Mouse (Mus musculus) heart, embryonic 14.5 days (tissue): ENCODE measurements around the gene Eif2s2. TPM values are rescaled to one million over a fixed set of nuclear protein-coding genes. Genes with fewer than 3 reads are reported as not detected.

ENCODE experiments used
- ATAC-seq: fragments of 200-750 bp; cut with Nextera tagmentation; 2 replicates; pipeline ENCODE4 v1.8.0; 2017; ENCODE audit warnings: low read depth, moderate TSS enrichment; ENCODE audit not compliant: insufficient number of reproducible peaks, insufficient read depth, low FRiP score
- H3K27ac ChIP-seq, 2 experiments: fragments of 200-500 bp in 1 of 2; fragments of 300-500 bp in 1 of 2; sonication (generic) in 1 of 2; replicated peaks in 1 of 2; 2 replicates each; pipeline ENCODE4 v1.5.1; 2012 to 2014; ENCODE audit warnings: low read depth in 2 of 2, low read length in 2 of 2, control low read depth in 1 of 2, mild to moderate bottlenecking in 1 of 2, mixed read lengths in 1 of 2; ENCODE audit not compliant: control insufficient read depth in 1 of 2, insufficient read depth in 1 of 2
- H3K27me3 ChIP-seq: fragments of 300-500 bp; sonication (generic); 2 replicates; pipeline ENCODE4 v1.6.1; 2014; ENCODE audit warnings: mild to moderate bottlenecking, low read length, control low read depth; ENCODE audit not compliant: control insufficient read depth, insufficient read depth
- H3K36me3 ChIP-seq: fragments of 300-500 bp; sonication (generic); 2 replicates; pipeline ENCODE4 v1.6.1; 2014; ENCODE audit warnings: mild to moderate bottlenecking, control low read depth, low read length, mixed read lengths; ENCODE audit not compliant: control insufficient read depth, insufficient read depth
- H3K4me1 ChIP-seq, 2 experiments: fragments of 200-500 bp in 1 of 2; fragments of 300-500 bp in 1 of 2; sonication (generic) in 1 of 2; 2 replicates each; pipeline ENCODE4 v1.6.1; 2012 to 2014; ENCODE audit warnings: low read length in 2 of 2, control low read depth in 1 of 2, mixed read lengths in 1 of 2; ENCODE audit not compliant: control insufficient read depth in 2 of 2, insufficient read depth in 2 of 2
- H3K4me2 ChIP-seq: fragments of 300-500 bp; sonication (generic); 2 replicates; pipeline ENCODE4 v1.6.1; 2014; ENCODE audit warnings: mild to moderate bottlenecking, low read length
- H3K4me3 ChIP-seq, 2 experiments: fragments of 200-500 bp in 1 of 2; fragments of 300-500 bp in 1 of 2; sonication (generic) in 1 of 2; 2 replicates each; pipeline ENCODE4 v1.5.1; 2012 to 2014; ENCODE audit warnings: low read length in 2 of 2, mild to moderate bottlenecking in 2 of 2, control low read depth in 1 of 2, low read depth in 1 of 2, moderate library complexity in 1 of 2; ENCODE audit not compliant: control insufficient read depth in 1 of 2, insufficient read depth in 1 of 2
- H3K9ac ChIP-seq: fragments of 300-500 bp; sonication (generic); 2 replicates; pipeline ENCODE4 v1.6.1; 2014; ENCODE audit warnings: mild to moderate bottlenecking, low read length
- H3K9me3 ChIP-seq: fragments of 300-500 bp; sonication (generic); 2 replicates; pipeline ENCODE4 v1.6.1; 2016; ENCODE audit warnings: low read length, control low read depth; ENCODE audit not compliant: control insufficient read depth
- WGBS: fragments of 180-500 bp; shearing (Covaris S2); extraction: QIAGEN DNeasy Blood & Tissue Kit; methylation state at CpG from one replicate; pipeline ENCODE4 v1.1.7; 2014; 5-methylcytosine and 5-hydroxymethylcytosine counted together
- polyA plus RNA-seq: library from polyadenylated mRNA; unstranded; fragments of >200 nt; fragmentation: Nextera tagmentation; extraction: Ambion mirVana; gene quantifications from 2 replicates; pipeline ENCODE4 v1.2.1, GENCODE M21; 2014

Gene Eif2s2
- polyA plus RNA-seq, 1 experiment from 2014 or later, result 72.8 TPM

DNA sequence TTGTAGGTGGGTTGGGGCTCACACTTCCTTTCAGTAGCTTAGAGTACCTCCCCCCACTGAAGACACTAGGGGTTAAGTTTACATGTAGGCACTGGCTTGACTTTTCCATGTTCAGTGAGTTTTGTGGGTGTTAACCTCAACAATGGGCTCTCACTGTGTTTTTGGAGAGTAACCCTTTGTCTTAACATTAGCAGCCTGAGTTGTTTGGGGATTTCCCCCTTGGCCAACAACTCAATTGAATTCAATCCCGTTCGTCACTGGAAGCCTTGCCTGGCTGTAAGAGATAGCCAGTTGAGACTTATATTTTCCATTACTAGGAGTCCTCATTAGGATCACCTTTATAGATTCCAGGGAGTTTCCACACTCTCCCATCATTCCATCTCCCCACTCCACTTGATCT is 56.2 kb downstream of the Eif2s2 start:
- WGBS, result 76% methylated on average over 2 of the region's 2 CpGs
- H3K27me3 ChIP-seq, result no peaks in the 10 kb centered on the region
- H3K4me3 ChIP-seq, result no peak overlapping the region
- no peak overlapping the region for H3K9ac ChIP-seq
- no peak overlapping the region for H3K4me2 ChIP-seq
- no peak for ATAC-seq
- H3K4me1 ChIP-seq, result peaks cover 2 to 12% of the 10 kb centered on the region in 2 experiments; a peak in 2 of 4 replicates
- no peaks in the 10 kb centered on the region for H3K36me3 ChIP-seq
- no peak overlapping the region for H3K27ac ChIP-seq
- H3K9me3 ChIP-seq, result peaks cover 13% of the 10 kb centered on the region; the same call in 1 of the 2 replicates

DNA sequence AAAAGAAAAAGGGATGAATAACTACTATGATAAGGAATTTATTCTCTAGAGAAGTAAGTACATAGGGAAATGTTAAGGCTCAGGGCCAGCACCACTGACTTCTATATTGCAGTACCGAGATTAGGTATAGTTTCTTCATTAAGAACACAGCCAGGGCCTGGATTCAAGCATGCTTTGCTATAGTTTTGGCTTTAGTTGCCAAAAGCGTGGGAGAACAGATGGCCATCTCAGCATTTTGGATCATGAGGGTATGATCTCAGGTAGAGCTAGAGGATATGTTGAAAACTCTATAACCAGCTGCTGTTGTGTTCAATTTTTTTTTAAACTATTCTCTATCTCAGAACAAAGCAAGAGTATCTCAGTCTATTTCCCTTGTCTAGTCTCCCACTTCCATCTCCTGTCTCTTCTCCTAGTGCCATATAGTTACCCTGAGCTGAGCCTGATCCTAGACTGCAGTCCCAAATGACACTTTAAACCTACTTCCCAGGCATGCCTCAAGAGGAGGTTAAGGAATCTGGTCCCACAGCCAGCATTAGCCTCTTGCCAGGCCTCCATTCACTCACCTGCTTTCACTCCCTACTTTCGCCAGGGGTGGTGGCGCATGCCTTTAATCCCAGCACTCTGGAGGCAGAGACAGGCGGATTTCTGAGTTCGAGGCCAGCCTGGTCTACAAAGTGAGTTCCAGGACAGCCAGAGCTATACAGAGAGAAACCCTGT is 58.4 kb downstream of the Eif2s2 start:
- Histone ChIP-seq H3K4me1 (peaks cover 2 to 19% of the 10 kb centered on the region in 2 experiments; a peak in 2 of 4 replicates), H3K9ac (no peak overlapping the region), H3K4me2 (no peak overlapping the region), H3K27ac (no peak overlapping the region), H3K36me3 (no peaks in the 10 kb centered on the region), H3K4me3 (no peak overlapping the region), H3K9me3 (0 out of 2 replicates have a peak, but pooled peaks cover 3% of the 10 kb centered on the region), H3K27me3 (no peaks in the 10 kb centered on the region)
- no peak for ATAC-seq
- WGBS, result 97% methylated on average over 6 of the region's 6 CpGs

DNA sequence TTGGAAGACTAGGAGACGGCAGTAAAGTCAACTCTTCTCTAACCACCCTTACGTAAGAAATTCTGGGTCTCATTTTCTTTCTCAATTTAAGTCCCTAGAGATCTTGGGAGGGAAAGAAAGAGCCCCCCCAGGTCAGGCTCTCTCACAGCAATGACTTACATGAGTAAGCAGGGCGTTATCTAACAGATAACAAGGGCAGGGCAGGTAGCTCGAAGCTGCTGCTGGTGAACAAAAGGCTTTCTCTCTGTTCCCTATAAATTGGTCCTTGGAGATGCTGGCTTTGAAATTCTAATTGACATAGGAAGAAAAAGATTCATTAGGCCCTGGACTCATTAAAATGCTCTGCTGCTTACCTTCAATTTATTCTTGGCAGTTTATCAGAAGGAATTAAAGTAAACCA is 60.3 kb downstream of the Eif2s2 start:
- no peak overlapping the region for H3K4me2 ChIP-seq
- ATAC-seq, result no peak
- 0 out of 2 replicates have a peak, but pooled peaks cover 3% of the 10 kb centered on the region for H3K9me3 ChIP-seq
- no peak overlapping the region for H3K27ac ChIP-seq
- H3K4me3 ChIP-seq, result no peak overlapping the region
- 42% methylated on average over 4 of the region's 4 CpGs for WGBS
- H3K4me1 ChIP-seq, result peaks cover 2 to 19% of the 10 kb centered on the region in 2 experiments; a peak in 2 of 4 replicates
- no peaks in the 10 kb centered on the region for H3K27me3 ChIP-seq
- peaks cover 6% of the 10 kb centered on the region for H3K36me3 ChIP-seq
- H3K9ac ChIP-seq, result no peak overlapping the region

DNA sequence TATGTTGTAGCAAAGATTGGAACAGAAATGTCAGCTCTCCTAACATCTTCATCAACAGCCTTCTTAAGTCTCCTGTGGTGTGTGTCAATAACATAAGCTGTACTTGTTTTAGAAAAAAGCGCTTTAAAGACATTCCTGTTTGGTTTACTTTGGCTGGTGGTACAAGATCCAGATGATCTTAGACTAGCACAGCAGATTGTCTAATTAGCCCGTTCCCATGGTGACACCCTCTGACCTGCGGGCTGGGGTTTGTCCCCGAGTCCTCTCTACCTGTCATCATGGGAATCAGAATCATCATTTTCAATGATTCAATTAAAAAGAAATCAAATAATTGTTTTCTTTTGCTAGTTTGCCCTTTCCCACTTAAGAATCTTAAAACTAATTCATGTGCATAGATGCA is 65.2 kb downstream of the Eif2s2 start:
- H3K9me3 ChIP-seq, result no peaks in the 10 kb centered on the region
- no peak for ATAC-seq

DNA sequence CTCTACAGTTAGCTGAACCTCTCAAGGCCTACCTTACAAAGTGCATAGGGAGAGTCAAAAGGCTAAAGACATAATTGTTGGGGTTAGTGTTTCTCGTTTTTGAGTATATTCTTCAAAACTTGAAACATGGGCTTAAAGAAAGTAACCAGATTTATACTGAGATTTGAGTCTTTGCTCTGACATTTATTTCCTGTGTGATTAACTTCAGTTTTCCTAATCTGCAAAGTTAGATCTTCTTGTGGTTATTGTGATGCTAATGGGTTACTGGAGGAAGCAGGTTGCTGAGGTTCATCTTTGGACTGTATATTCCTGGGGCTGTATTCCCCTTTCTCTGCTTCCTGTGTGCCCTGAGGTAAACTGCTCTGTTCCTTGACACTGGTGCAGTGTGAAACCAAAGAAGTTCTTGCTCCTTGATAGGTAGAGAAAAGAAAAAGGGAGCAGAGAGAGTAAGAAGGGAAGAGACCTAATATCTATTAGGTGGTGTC is 66.6 kb downstream of the Eif2s2 start:
- ATAC-seq, result no peak
- WGBS, result 85% methylated on average over 1 of the region's 1 CpGs
- Histone ChIP-seq H3K4me2 (no peak overlapping the region), H3K27me3 (no peaks in the 10 kb centered on the region), H3K9me3 (no peaks in the 10 kb centered on the region), H3K4me1 (peaks cover under 1 to 9% of the 10 kb centered on the region in 2 experiments; a peak in 3 of 4 replicates), H3K36me3 (peaks cover 11% of the 10 kb centered on the region), H3K27ac (no peak overlapping the region), H3K9ac (no peak overlapping the region), H3K4me3 (no peak overlapping the region)

More for the DNA sequence above, 65.2 kb downstream of the Eif2s2 start:
- Histone ChIP-seq H3K4me1 (peaks cover 2 to 17% of the 10 kb centered on the region in 2 experiments; a peak in 2 of 4 replicates), H3K9ac (no peak overlapping the region), H3K4me2 (no peak overlapping the region), H3K36me3 (peaks cover 7% of the 10 kb centered on the region), H3K27ac (no peak overlapping the region), H3K27me3 (no peaks in the 10 kb centered on the region), H3K4me3 (no peak overlapping the region)
- WGBS, result 81% methylated on average over 4 of the region's 4 CpGs

Other genes starting within 250 kb of the Eif2s2 start
- 13.0 and 16.6 TPM in 2 replicates for gene Chmp4b, start 241.2 kb downstream of the Eif2s2 start, polyA plus RNA-seq
- gene Gm14214, start 122.9 kb downstream of the Eif2s2 start, polyA plus RNA-seq, result not detected in 2 replicates
- 32.5 and 54.2 TPM in 2 replicates for gene Raly, start 101.8 kb downstream of the Eif2s2 start, polyA plus RNA-seq
- not detected in 2 replicates for gene a, start 101.5 kb downstream of the Eif2s2 start, polyA plus RNA-seq
- gene Gm14226, start 125.3 kb upstream of the Eif2s2 start, polyA plus RNA-seq, result 0.61 and 0.69 TPM in 2 replicates
- gene Ahcy, start 181.6 kb upstream of the Eif2s2 start, polyA plus RNA-seq, result 46.0 and 46.7 TPM in 2 replicates
- gene Itch, start 240.6 kb upstream of the Eif2s2 start, polyA plus RNA-seq, result 37.1 and 39.8 TPM in 2 replicates